Mouse (Mus musculus) ovary, adult 2 months (tissue): ENCODE measurements around the gene Slc18a2. TPM values are rescaled to one million over a fixed set of nuclear protein-coding genes. Genes with fewer than 3 reads are reported as not detected.

Experiments
- polyA plus RNA-seq: library from polyadenylated mRNA; depleted of rRNA; stranded (reverse); fragments of >200 nt; gene quantifications from 2 replicates; pipeline ENCODE4 v1.2.3, GENCODE M21; 2012; rRNA removed

Slc18a2 gene
- 83.2 and 84.5 TPM in 2 replicates for polyA plus RNA-seq

GRCm38 (mm10) chr19:59260718-59261442 lies at the start of gene Slc18a2:
Slc18a2 (plus strand) TSS chr19:59260896.

GRCm38 (mm10) chr19:59218991-59219390 lies 41.7 kb upstream of the Slc18a2 start, which contains the start of gene Kcnk18:
Kcnk18 (plus strand) TSS chr19:59219214.

DNA sequence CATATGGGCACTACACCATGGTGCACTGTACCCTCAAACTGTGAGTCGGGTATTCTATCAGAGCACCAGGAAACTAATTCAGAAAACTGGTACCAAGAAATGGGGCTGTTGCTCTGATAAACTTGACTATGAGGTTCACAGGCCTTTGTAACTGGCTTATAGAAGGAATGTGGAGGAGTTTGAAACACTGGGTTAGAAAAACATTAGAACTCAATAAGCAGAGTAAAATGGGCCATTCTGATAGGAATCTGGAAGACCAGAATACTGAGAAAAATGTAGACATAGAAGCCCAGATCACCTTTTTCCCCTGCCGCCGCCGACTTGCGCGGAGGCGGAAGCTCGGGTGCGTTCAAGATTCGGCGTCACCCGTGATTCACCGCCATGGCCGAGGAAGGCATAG lies 61.3 kb downstream of the Slc18a2 start, which contains the start of gene Rps12-ps3:
Rps12-ps3 (plus strand) TSS at position 301 of the 400 bp plus-strand sequence.

Other genes starting within 250 kb of the Slc18a2 start
- gene Shtn1, start 184.8 kb upstream of the Slc18a2 start, polyA plus RNA-seq: 1.8 and 2.0 TPM in 2 replicates
- 0.14 TPM in 1 of 2 replicates, not detected in the other for gene Vax1, start 90.8 kb upstream of the Slc18a2 start, polyA plus RNA-seq
- gene Kcnk18, start 41.7 kb upstream of the Slc18a2 start, polyA plus RNA-seq: 0.75 and 0.91 TPM in 2 replicates
- 4,794 and 5,416 TPM in 2 replicates for gene Rps12-ps3, start 61.4 kb downstream of the Slc18a2 start, polyA plus RNA-seq
- gene Pdzd8, start 84.9 kb downstream of the Slc18a2 start, polyA plus RNA-seq: 13.4 and 21.7 TPM in 2 replicates
- 33.1 and 49.5 TPM in 2 replicates for gene Emx2, start 197.5 kb downstream of the Slc18a2 start, polyA plus RNA-seq